25 mouse cellular contexts compared by ENCODE assay signal in genomic region chr6:120830056-120830455, GRCm38 (mm10). TPM values are rescaled to one million over a fixed set of nuclear protein-coding genes. Genes with fewer than 3 reads are reported as not detected.
A peak's percentile ranks its signal among the peaks of the same experiment; 100 is the strongest.
DNase-seq lines count a peak whose midpoint lies in the region; ATAC-seq and TF ChIP-seq lines count a peak whose summit lies in the region.
"Had no signal": no experiment of that assay in that cellular context is flagged by ENCODE, and none has a peak within 500 bp of the region (broad histone marks: within the 10 kb centered on the region; RNA-seq: fewer than 3 reads in every experiment).

No protein-coding gene starts in this region.

- H3K4me2 ChIP-seq in liver, postnatal 0 days (ENCODE audit: low read depth, low read length): no peak overlapping the region
- H3K4me2 ChIP-seq: hindbrain, embryonic 12.5 days; limb, embryonic 12.5 days; lung, embryonic 14.5 days; midbrain, embryonic 12.5 days; neural tube, embryonic 13.5 days had no signal

- H3K9me3 ChIP-seq in heart, embryonic 10.5 days: no peaks in the 10 kb centered on the region
- H3K9me3 ChIP-seq in MEL (replicated peaks; ENCODE audit: insufficient read depth, low read length): no peaks in the 10 kb centered on the region
- no peaks in the 10 kb centered on the region for H3K9me3 ChIP-seq in liver, postnatal 0 days (ENCODE audit: low read length)
- H3K9me3 ChIP-seq: hindbrain, embryonic 12.5 days; limb, embryonic 12.5 days; midbrain, embryonic 12.5 days; neural tube, embryonic 13.5 days had no signal

- intact Hi-C loops in heart, postnatal 36 days (cut with DNase I): no loop called here

- peaks cover 8% of the 10 kb centered on the region; the same call in 1 of the 2 replicates for H3K4me1 ChIP-seq in heart, embryonic 10.5 days
- H3K4me1 ChIP-seq in MEL (ENCODE audit: control insufficient read depth in 1 of 2, insufficient read depth in 2 of 2, low read length in 2 of 2): peaks cover 28 to 34% of the 10 kb centered on the region in 2 experiments
- peaks cover 42% of the 10 kb centered on the region for H3K4me1 ChIP-seq in liver, postnatal 0 days (ENCODE audit: insufficient read depth)
- H3K4me1 ChIP-seq: hindbrain, embryonic 12.5 days; limb, embryonic 12.5 days; midbrain, embryonic 12.5 days; neural tube, embryonic 13.5 days had no signal

- no peak overlapping the region for H3K4me3 ChIP-seq in heart, embryonic 10.5 days
- H3K4me3 ChIP-seq in MEL (ENCODE audit: control insufficient read depth in 1 of 2, insufficient read depth in 1 of 2, low read depth in 2 of 2, low read length in 2 of 2): no peak overlapping the region
- H3K4me3 ChIP-seq in liver, postnatal 0 days (ENCODE audit: low read depth, low read length): no peak overlapping the region
- H3K4me3 ChIP-seq: erythroblast, embryonic 14.5 days; hindbrain, embryonic 12.5 days; limb, embryonic 12.5 days; midbrain, embryonic 12.5 days; neural tube, embryonic 13.5 days had no signal

- WGBS in heart, embryonic 10.5 days: 69% methylated on average over 1 of the region's 1 CpGs
- WGBS in liver, postnatal 0 days (ENCODE audit: insufficient replicate concordance): 68% methylated on average over 1 of the region's 1 CpGs

- no peaks in the 10 kb centered on the region for H3K79me2 ChIP-seq in MEL (ENCODE audit: control insufficient read depth, insufficient read depth, low read length, poor library complexity)

- TF ChIP-seq CTCF in MEL (IDR thresholded peaks at IDR 0.05 in 2 of 3, conservative IDR thresholded peaks at IDR 0.05 in 1 of 3; ENCODE audit: control insufficient read depth in 1 of 3, insufficient read depth in 1 of 3, low read depth in 2 of 3, low read length in 3 of 3, poor library complexity in 1 of 3, severe bottlenecking in 1 of 3): peak in 1 of 3 experiments; percentile 26; a peak in 1 of 6 replicates
- TF ChIP-seq CTCF in liver, postnatal 0 days (IDR thresholded peaks at IDR 0.05; ENCODE audit: low read depth): peak; percentile 38

- no peak for TF ChIP-seq POLR2A in MEL (IDR thresholded peaks at IDR 0.05; ENCODE audit: control insufficient read depth in 1 of 2, insufficient read depth in 1 of 2, low read depth in 1 of 2, low read length in 2 of 2, poor library complexity in 1 of 2)

- no peaks in the 10 kb centered on the region for H3K27me3 ChIP-seq in heart, embryonic 10.5 days (ENCODE audit: insufficient read depth, poor library complexity, severe bottlenecking)
- no peaks in the 10 kb centered on the region for H3K27me3 ChIP-seq in MEL (ENCODE audit: control insufficient read depth in 1 of 2, insufficient read depth in 2 of 2, low read length in 2 of 2)
- H3K27me3 ChIP-seq in liver, postnatal 0 days (ENCODE audit: insufficient read depth, low read length): no peaks in the 10 kb centered on the region
- H3K27me3 ChIP-seq: hindbrain, embryonic 12.5 days; limb, embryonic 12.5 days; midbrain, embryonic 12.5 days had no signal

- peak; percentile 48 for ATAC-seq in liver, postnatal 0 days
- ATAC-seq: forebrain, embryonic 14.5 days; inflammation-experienced regulatory T-cells, adult 6 months had no signal

- peak overlapping the region; percentile 3; the same call in 1 of the 2 replicates for H3K27ac ChIP-seq in heart, embryonic 10.5 days
- peak overlapping the region; percentile 53 for H3K27ac ChIP-seq in MEL (ENCODE audit: control insufficient read depth, low read depth, low read length)
- H3K27ac ChIP-seq in liver, postnatal 0 days (ENCODE audit: low read depth): peak overlapping the region; percentile 96; the same call in 1 of the 2 replicates
- H3K27ac ChIP-seq: hindbrain, embryonic 12.5 days; limb, embryonic 12.5 days; midbrain, embryonic 12.5 days; neural tube, embryonic 13.5 days had no signal

- DNase-seq in heart, embryonic 10.5 days (ENCODE audit: low spot score): no peak
- no peak for DNase-seq in heart, postnatal 36 days
- peak; percentile 80 for DNase-seq in MEL (ENCODE audit: low read depth, low spot score)
- DNase-seq in liver: peak; percentile 85
- peak; percentile 30 for DNase-seq in liver, postnatal 0 days
- no peak for DNase-seq in urinary bladder, adult 2 months (ENCODE audit: low spot score)
- DNase-seq in lung, postnatal 14 days: no peak
- no peak for DNase-seq in kidney, postnatal 4 days
- DNase-seq: adrenal gland, postnatal 25 days; cerebellum, adult 2 months; gastrocnemius, postnatal 10 days; heart, adult 18-20 months; kidney, adult 2 months; kidney, postnatal 36 days; lung, embryonic 14.5 days; lung, postnatal 4 days; right cerebral cortex, adult 18-20 months; thymus, postnatal 25 days had no signal

- no peak for TF ChIP-seq RAD21 in MEL (IDR thresholded peaks at IDR 0.05; ENCODE audit: low read depth, low read length)

- no peak overlapping the region for H3K9ac ChIP-seq in MEL (ENCODE audit: control insufficient read depth, low read depth, low read length, poor library complexity, severe bottlenecking)
- H3K9ac ChIP-seq in liver, postnatal 0 days (replicated peaks): no peak overlapping the region
- H3K9ac ChIP-seq: hindbrain, embryonic 12.5 days; limb, embryonic 12.5 days; lung, embryonic 14.5 days; midbrain, embryonic 12.5 days; neural tube, embryonic 13.5 days had no signal

- no peaks in the 10 kb centered on the region for H3K36me3 ChIP-seq in heart, embryonic 10.5 days
- H3K36me3 ChIP-seq in MEL (ENCODE audit: control insufficient read depth in 1 of 2, insufficient read depth in 2 of 2, low read length in 2 of 2): peaks cover 0 to 37% of the 10 kb centered on the region in 2 experiments; a peak in 2 of 4 replicates
- no peaks in the 10 kb centered on the region for H3K36me3 ChIP-seq in liver, postnatal 0 days (replicated peaks; ENCODE audit: insufficient read depth, low read length)
- H3K36me3 ChIP-seq: hindbrain, embryonic 12.5 days; limb, embryonic 12.5 days; midbrain, embryonic 12.5 days; neural tube, embryonic 13.5 days had no signal

- TF ChIP-seq EP300 in MEL (IDR thresholded peaks at IDR 0.05; ENCODE audit: low read depth in 1 of 2, low read length in 2 of 2): peak; percentile 89 to 95
- TF ChIP-seq EP300 in liver, postnatal 0 days (IDR thresholded peaks at IDR 0.05; ENCODE audit: low read depth): peak; percentile 97

TF ChIP-seq in MEL, 35 proteins besides CTCF, POLR2A, EP300 and RAD21 (continues in another document):
- TF ChIP-seq BHLHE40 (IDR thresholded peaks at IDR 0.05; ENCODE audit: borderline replicate concordance, low read depth, low read length) (peak; percentile 48; the same call in 1 of the 2 replicates), MAZ (IDR thresholded peaks at IDR 0.05; ENCODE audit: low read depth, low read length) (0 out of 2 replicates have a peak, but pooled peaks have one; percentile 56), NRF1 (IDR thresholded peaks at IDR 0.05; ENCODE audit: insufficient read depth, low read depth, low read length, poor library complexity, severe bottlenecking) (0 out of 2 replicates have a peak, but pooled peaks have one; percentile 17), TAL1 (IDR thresholded peaks at IDR 0.05; ENCODE audit: low read length) (peak; percentile 75), JUND (IDR thresholded peaks at IDR 0.05; ENCODE audit: low read depth, low read length) (no peak), MAX (IDR thresholded peaks at IDR 0.05; ENCODE audit: low read length) (peak; percentile 57), GATA1 (IDR thresholded peaks at IDR 0.05; ENCODE audit: low read depth, low read length) (peak; percentile 89), MAFK (IDR thresholded peaks at IDR 0.05; ENCODE audit: borderline replicate concordance, low read depth, low read length) (no peak), HCFC1 (IDR thresholded peaks at IDR 0.05; ENCODE audit: low read depth, low read length) (no peak), SMC3 (IDR thresholded peaks at IDR 0.05; ENCODE audit: low read depth, low read length) (peak; percentile 17; the same call in 1 of the 2 replicates), SIN3A (IDR thresholded peaks at IDR 0.05; ENCODE audit: low read length) (peak; percentile 88), CHD2 (IDR thresholded peaks at IDR 0.05; ENCODE audit: low read length) (no peak), ELF1 (IDR thresholded peaks at IDR 0.05; ENCODE audit: low read depth, low read length) (no peak), USF1 (IDR thresholded peaks at IDR 0.05; ENCODE audit: low read depth, low read length) (peak; percentile 59; the same call in 1 of the 2 replicates), ETS1 (IDR thresholded peaks at IDR 0.05; ENCODE audit: low read depth, low read length) (peak; percentile 88), TBP (IDR thresholded peaks at IDR 0.05; ENCODE audit: low read depth, low read length) (peak; percentile 59; the same call in 1 of the 2 replicates), RCOR1 (IDR thresholded peaks at IDR 0.05; ENCODE audit: low read depth, low read length) (peak; percentile 74; the same call in 1 of the 2 replicates)

RNA-seq across cellular contexts. Expression of gene Bcl2l13, which starts 6.0 kb away (rescaled TPM):
- 30.9 and 36.8 TPM in 2 replicates for polyA plus RNA-seq in heart, embryonic 10.5 days (2016; fragmentation: Nextera tagmentation; extraction: Ambion mirVana)
- total RNA-seq in heart, postnatal 36 days (2021): 10 to 100 TPM; 81.5 to 88.1 TPM
- 48.0 and 49.9 TPM in 2 replicates for total RNA-seq in MEL (2012; rRNA removed)
- 10 to 100 TPM in 1 of 2 experiments, not detected in 1; 43.7 TPM for polyA plus RNA-seq in MEL (2012; ENCODE audit: insufficient read depth in 1 of 2, insufficient read length in 2 of 2, low read depth in 1 of 2, low replicate concordance in 2 of 2, missing spikeins in 1 of 2)
- polyA plus RNA-seq in liver, postnatal 0 days (2015; fragmentation: Nextera tagmentation; extraction: Ambion mirVana): 18.4 and 20.4 TPM in 2 replicates
- 14.0 and 18.9 TPM in 2 replicates for polyA plus RNA-seq in urinary bladder, adult 2 months (2012; rRNA removed)

RNA-seq across cellular contexts. Expression of gene Atp6v1e1, which starts 7.5 kb away (rescaled TPM):
- 135 and 144 TPM in 2 replicates for polyA plus RNA-seq in heart, embryonic 10.5 days (2016; fragmentation: Nextera tagmentation; extraction: Ambion mirVana)
- total RNA-seq in heart, postnatal 36 days (2021): 100 to 1,000 TPM; 159 to 160 TPM
- 100 and 123 TPM in 2 replicates for total RNA-seq in MEL (2012; rRNA removed)
- polyA plus RNA-seq in MEL (2012; ENCODE audit: insufficient read depth in 1 of 2, insufficient read length in 2 of 2, low read depth in 1 of 2, low replicate concordance in 2 of 2, missing spikeins in 1 of 2): 100 to 1,000 TPM in 1 of 2 experiments, not detected in 1; 129 TPM
- 193 and 199 TPM in 2 replicates for polyA plus RNA-seq in liver, postnatal 0 days (2015; fragmentation: Nextera tagmentation; extraction: Ambion mirVana)
- 152 and 157 TPM in 2 replicates for polyA plus RNA-seq in urinary bladder, adult 2 months (2012; rRNA removed)

RNA-seq across cellular contexts. Expression of gene Slc25a18, which starts 56.7 kb away (rescaled TPM):
- polyA plus RNA-seq in heart, embryonic 10.5 days (2016; fragmentation: Nextera tagmentation; extraction: Ambion mirVana): 0.12 and 0.13 TPM in 2 replicates
- under 1 TPM in 1 of 2 experiments, not detected in 1; 0.25 TPM for total RNA-seq in heart, postnatal 36 days (2021)
- 0.12 TPM in 1 of 2 replicates, not detected in the other for total RNA-seq in MEL (2012; rRNA removed)
- under 1 TPM in 1 of 2 experiments, not detected in 1; 0.57 TPM for polyA plus RNA-seq in MEL (2012; ENCODE audit: insufficient read depth in 1 of 2, insufficient read length in 2 of 2, low read depth in 1 of 2, low replicate concordance in 2 of 2, missing spikeins in 1 of 2)
- polyA plus RNA-seq in liver, postnatal 0 days (2015; fragmentation: Nextera tagmentation; extraction: Ambion mirVana): 0.05 TPM in 1 of 2 replicates, not detected in the other
- 0.06 TPM in 1 of 2 replicates, not detected in the other for polyA plus RNA-seq in urinary bladder, adult 2 months (2012; rRNA removed)
- polyA plus RNA-seq: limb, embryonic 12.5 days had no signal

Comparison
In these comparisons a context has a peak if more than half of its experiments do, and no peak if none do; other contexts are left out.
1. DNase-seq: peak in MEL (single experiment), liver (single experiment) and liver, postnatal 0 days (single experiment); none in heart, embryonic 10.5 days (single experiment), heart, postnatal 36 days (0 of 2), urinary bladder, adult 2 months (single experiment), lung, postnatal 14 days (single experiment) and kidney, postnatal 4 days (0 of 2).
2. H3K27ac ChIP-seq: peak in every context shown above with its lines; median percentile 96 in liver, postnatal 0 days; 53 in MEL; 3 in heart, embryonic 10.5 days.